Mouse (Mus musculus): Measurements from ENCODE around the gene Wnk1.

- peak; percentile 7 for TF ChIP-seq CTCF (IDR thresholded peaks at IDR 0.05; ENCODE audit: low read depth, low read length)
- no peak for TF ChIP-seq POLR2A (IDR thresholded peaks at IDR 0.05; ENCODE audit: insufficient read depth, low read length)
- TF ChIP-seq EP300 (IDR thresholded peaks at IDR 0.05; ENCODE audit: insufficient read depth, low read depth, low read length): no peak
Observed at GRCm38 (mm10) chr6:119924235-119925005, 114.1 kb downstream of the Wnk1 start.
